Mouse (Mus musculus): ENCODE results near the gene Mcm9.

DNA sequence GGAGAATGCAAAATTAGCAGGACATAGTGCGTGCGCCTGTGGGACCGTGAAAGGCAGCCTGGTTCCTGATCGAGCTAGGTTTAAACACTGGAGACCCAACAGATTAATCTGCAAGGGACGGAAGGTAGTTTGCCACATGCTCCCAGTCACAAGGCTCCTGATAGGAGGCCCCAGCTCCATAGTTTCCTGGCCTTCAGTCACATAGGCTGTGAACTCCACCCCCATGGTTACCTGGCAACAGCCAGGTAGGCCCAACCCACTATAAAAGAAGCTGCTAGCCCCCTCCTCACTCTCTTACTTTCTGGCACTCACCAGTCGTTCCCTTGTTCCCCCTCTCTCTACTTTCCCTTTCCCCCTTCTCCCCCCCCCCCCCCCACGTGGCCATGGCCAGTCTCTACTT, 50.1 kb downstream of the Mcm9 start:
- TF ChIP-seq CTCF (conservative IDR thresholded peaks at IDR 0.05; ENCODE audit: low read length) (no peak), POU5F1 (IDR thresholded peaks at IDR 0.05; ENCODE audit: borderline replicate concordance, low read length) (no peak), NANOG (IDR thresholded peaks at IDR 0.05; ENCODE audit: borderline replicate concordance, low read length) (no peak)
